Mouse (Mus musculus) erythroblast, adult 5-6 weeks (primary cell): ENCODE measurements around the gene Xndc1. TPM values are rescaled to one million over a fixed set of nuclear protein-coding genes. Genes with fewer than 3 reads are reported as not detected.

Source experiments
- ATAC-seq: replicated peaks from 2 replicates; pipeline ENCODE4 v1.8.0; 2016; ENCODE audit warnings: moderate number of reproducible peaks, mild to moderate bottlenecking, moderate TSS enrichment, inconsistent platforms; ENCODE audit not compliant: poor library complexity, low FRiP score, severe bottlenecking
- total RNA-seq, 2 experiments: library from RNA; stranded (forward) in 1 of 2; stranded (reverse) in 1 of 2; fragments of 150-400 nt in 1 of 2; fragments of 200-764, 138-1000 nt in 1 of 2; gene quantifications; 2 replicates each; pipeline versions ENCODE4 v1.2.3 to v1.2.4; 2015 to 2017; ENCODE audit warnings: low replicate concordance in 2 of 2

Xndc1 gene
- total RNA-seq, 2 experiments from 2014 or later: 7.3 to 12.3 TPM

- ATAC-seq: peak; percentile 57; the same call in 1 of the 2 replicates
These were observed 13.2 kb downstream of the Xndc1 start for GRCm38 (mm10) chr7:102078517-102078916.

- no peak for ATAC-seq
These were observed 15.0 kb downstream of the Xndc1 start for GRCm38 (mm10) chr7:102080311-102080710.

GRCm38 (mm10) chr7:102081784-102082183 is 16.5 kb downstream of the Xndc1 start:
- ATAC-seq: no peak

- no peak for ATAC-seq
These were observed 17.5 kb downstream of the Xndc1 start, which contains the start of gene Trpc2 for GRCm38 (mm10) chr7:102082816-102083215. Gene Trpc2, plus strand, starts transcription at chr7:102083116.

- no peak for ATAC-seq
These were observed 18.9 kb downstream of the Xndc1 start for GRCm38 (mm10) chr7:102084041-102084696.

GRCm38 (mm10) chr7:102087336-102087735 is 22.0 kb downstream of the Xndc1 start:
- ATAC-seq: no peak

GRCm38 (mm10) chr7:102099760-102100661 is 34.7 kb downstream of the Xndc1 start:
- ATAC-seq: 0 out of 2 replicates have a peak, but pooled peaks have one; percentile 32

GRCm38 (mm10) chr7:102100868-102101267 is 35.6 kb downstream of the Xndc1 start:
- no peak for ATAC-seq

- no peak for ATAC-seq
These were observed 36.2 kb downstream of the Xndc1 start, which contains the start of gene Art1 for GRCm38 (mm10) chr7:102101487-102101886. Gene Art1, plus strand, starts transcription at chr7:102101743.

- ATAC-seq: no peak
These were observed 36.9 kb downstream of the Xndc1 start for GRCm38 (mm10) chr7:102102241-102102640.

- ATAC-seq: no peak
These were observed 37.4 kb downstream of the Xndc1 start for GRCm38 (mm10) chr7:102102696-102103095.

- ATAC-seq: no peak
These were observed 38.2 kb downstream of the Xndc1 start for GRCm38 (mm10) chr7:102103555-102103954.

GRCm38 (mm10) chr7:102104126-102104525 is 38.8 kb downstream of the Xndc1 start:
- no peak for ATAC-seq

GRCm38 (mm10) chr7:102106700-102107141 is 41.4 kb downstream of the Xndc1 start:
- no peak for ATAC-seq

- no peak for ATAC-seq
These were observed 42.9 kb downstream of the Xndc1 start for GRCm38 (mm10) chr7:102108206-102108605.

GRCm38 (mm10) chr7:102109171-102109570 is 43.9 kb downstream of the Xndc1 start, which contains the start of gene Art5:
Gene Art5, minus strand, starts transcription at chr7:102109489.
- ATAC-seq: no peak

- ATAC-seq: no peak
These were observed 44.4 kb downstream of the Xndc1 start for GRCm38 (mm10) chr7:102109746-102110145.

GRCm38 (mm10) chr7:102113151-102113729 is 47.9 kb downstream of the Xndc1 start:
- no peak for ATAC-seq

- ATAC-seq: no peak
These were observed 51.4 kb downstream of the Xndc1 start, which contains the start of gene Chrna10 for GRCm38 (mm10) chr7:102116579-102117331. Gene Chrna10, minus strand, starts transcription at chr7:102116828.
